Mouse (Mus musculus) myocyte (in vitro differentiated cells): ENCODE data around the gene Rnf220.

ENCODE experiments used
- CEBPB ChIP-seq: IDR thresholded peaks from 2 replicates; pipeline ENCODE4 v1.6.1; 2011; ENCODE audit warnings: mild to moderate bottlenecking, moderate library complexity; ENCODE audit not compliant: poor library complexity, insufficient read depth, severe bottlenecking
- E2F4 ChIP-seq: IDR thresholded peaks from one replicate; pipeline ENCODE4 v1.6.1; 2011; ENCODE audit warnings: mild to moderate bottlenecking, control low read depth, moderate library complexity; ENCODE audit not compliant: insufficient read depth
- MAX ChIP-seq: IDR thresholded peaks from one replicate; pipeline ENCODE4 v1.6.1; 2011; ENCODE audit warnings: low read depth, mild to moderate bottlenecking, control low read depth
- MYOD1 ChIP-seq, 3 experiments: IDR thresholded peaks; one replicate each; pipeline ENCODE4 v1.6.1; 2011; ENCODE audit warnings: control low read depth in 2 of 3, low read depth in 2 of 3, mild to moderate bottlenecking in 2 of 3, moderate library complexity in 1 of 3; ENCODE audit not compliant: insufficient read length in 2 of 3, control insufficient read depth in 1 of 3
- MYOG ChIP-seq, 3 experiments: IDR thresholded peaks; one replicate each; pipeline ENCODE4 v1.6.1; 2011; ENCODE audit warnings: control low read depth in 2 of 3, low read depth in 2 of 3, mild to moderate bottlenecking in 2 of 3; ENCODE audit not compliant: insufficient read length in 2 of 3, control insufficient read depth in 1 of 3, insufficient read depth in 1 of 3
- POLR2A ChIP-seq: IDR thresholded peaks from one replicate; pipeline ENCODE4 v1.6.1; 2011; ENCODE audit warnings: low read depth, mild to moderate bottlenecking, control low read depth, moderate library complexity; ENCODE audit not compliant: insufficient read length
- POLR2AphosphoS2 ChIP-seq: IDR thresholded peaks from one replicate; pipeline ENCODE4 v1.6.1; 2011; ENCODE audit warnings: low read depth, control low read depth; ENCODE audit not compliant: insufficient read length
- REST ChIP-seq: IDR thresholded peaks from one replicate; pipeline ENCODE4 v1.6.1; 2011; ENCODE audit warnings: mild to moderate bottlenecking, control low read depth, moderate library complexity; ENCODE audit not compliant: insufficient read depth, insufficient read length
- SRF ChIP-seq: IDR thresholded peaks from one replicate; pipeline ENCODE4 v1.6.1; 2011; ENCODE audit warnings: low read depth; ENCODE audit not compliant: control insufficient read depth, insufficient read length
- TCF12 ChIP-seq: IDR thresholded peaks from one replicate; pipeline ENCODE4 v1.6.1; 2011; ENCODE audit warnings: mild to moderate bottlenecking, control low read depth; ENCODE audit not compliant: poor library complexity, insufficient read depth, severe bottlenecking
- TCF3 ChIP-seq: IDR thresholded peaks from one replicate; pipeline ENCODE4 v1.6.1; 2011; ENCODE audit warnings: low read depth, control low read depth; ENCODE audit not compliant: insufficient read length
- USF1 ChIP-seq: IDR thresholded peaks from one replicate; pipeline ENCODE4 v1.6.1; 2011; ENCODE audit warnings: low read depth, mild to moderate bottlenecking, control low read depth, moderate library complexity

DNA sequence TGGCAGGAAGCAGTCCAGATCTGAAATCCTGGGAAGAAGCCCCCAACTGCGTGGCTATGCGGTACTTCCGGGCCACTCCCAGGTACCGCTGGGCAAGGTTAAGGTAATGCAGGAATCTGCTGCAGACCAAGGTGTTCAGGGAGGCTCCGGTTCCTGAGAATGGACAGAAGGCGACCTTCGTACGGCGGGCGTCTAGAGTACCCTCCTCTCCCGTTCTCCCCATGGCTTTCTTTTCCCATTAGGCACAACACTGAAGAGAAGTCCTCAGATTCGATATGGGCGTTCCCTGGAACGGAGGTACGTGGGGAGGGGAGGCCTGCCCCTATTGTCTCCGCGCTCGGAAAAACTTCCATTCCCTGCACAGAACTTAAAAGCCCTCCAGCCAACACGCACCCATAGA is 129.5 kb downstream of the Rnf220 start:
- TF ChIP-seq POLR2A = no peak
- no peak for TF ChIP-seq MYOG (IDR thresholded peaks at IDR 0.05; ENCODE audit: control insufficient read depth in 1 of 3, insufficient read depth in 1 of 3, insufficient read length in 2 of 3, low read depth in 2 of 3)
- TF ChIP-seq E2F4 = no peak
- TF ChIP-seq MYOD1 (IDR thresholded peaks at IDR 0.05; ENCODE audit: control insufficient read depth in 1 of 3, insufficient read length in 2 of 3, low read depth in 2 of 3) = no peak
- TF ChIP-seq SRF = no peak
- no peak for TF ChIP-seq TCF12
- no peak for TF ChIP-seq CEBPB
- TF ChIP-seq MAX = no peak
- no peak for TF ChIP-seq POLR2AphosphoS2
- TF ChIP-seq USF1 = no peak
- TF ChIP-seq TCF3 = no peak
- TF ChIP-seq REST = no peak
